Mouse (Mus musculus) right cerebral cortex, adult 2 months (tissue): Measurements from ENCODE around the gene Jak3.

Experiments
- DNase-seq, 2 experiments: peaks; one replicate each; pipeline ENCODE4 v3.0.0; 2021 to 2022; ENCODE audit warnings: low spot score in 2 of 2

The Jak3 gene

DNA sequence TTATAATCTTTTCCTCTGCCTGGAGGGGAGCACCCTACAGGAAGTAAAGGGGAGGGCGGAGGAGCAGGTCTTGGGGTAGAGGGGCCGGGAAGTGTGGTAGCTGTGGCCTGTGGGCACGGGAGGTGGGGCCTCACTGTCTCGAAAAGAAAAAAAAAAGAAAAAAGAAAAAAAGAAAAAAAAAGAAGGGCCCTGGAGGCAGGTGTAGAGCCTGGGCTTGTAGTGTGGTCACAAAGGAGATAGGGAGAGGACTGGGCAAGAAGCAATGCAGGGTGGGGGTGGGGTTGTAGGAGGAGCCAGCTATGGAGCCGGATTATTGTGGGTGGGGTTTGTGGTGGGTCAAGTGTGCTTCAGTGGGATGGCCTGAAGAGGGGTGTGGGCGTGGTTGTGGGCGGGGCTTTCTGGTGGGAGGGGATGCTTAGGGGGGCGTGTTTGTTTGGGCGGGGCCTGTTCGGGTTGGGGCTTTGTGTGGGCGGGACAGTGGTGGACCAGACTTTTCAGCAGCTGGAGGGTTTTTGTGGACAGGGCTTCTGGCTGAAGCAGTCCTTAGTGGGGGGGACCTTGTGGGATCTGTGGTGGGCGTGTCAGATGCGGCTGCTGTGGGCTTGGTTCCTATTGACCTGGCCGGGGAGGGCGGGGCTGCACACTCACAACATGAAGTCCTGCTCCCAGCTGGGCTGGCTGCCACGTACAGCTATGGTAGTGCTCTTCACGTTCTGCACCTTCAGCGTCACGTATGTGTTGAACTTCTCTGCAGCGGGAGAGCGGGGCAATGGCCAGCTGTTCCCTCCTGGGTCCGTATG is 10.6 kb upstream of the Jak3 start:
- DNase-seq, result no peak

- DNase-seq, result no peak
Observed at GRCm38 (mm10) chr8:71666855-71667254, 9.2 kb upstream of the Jak3 start.

DNA sequence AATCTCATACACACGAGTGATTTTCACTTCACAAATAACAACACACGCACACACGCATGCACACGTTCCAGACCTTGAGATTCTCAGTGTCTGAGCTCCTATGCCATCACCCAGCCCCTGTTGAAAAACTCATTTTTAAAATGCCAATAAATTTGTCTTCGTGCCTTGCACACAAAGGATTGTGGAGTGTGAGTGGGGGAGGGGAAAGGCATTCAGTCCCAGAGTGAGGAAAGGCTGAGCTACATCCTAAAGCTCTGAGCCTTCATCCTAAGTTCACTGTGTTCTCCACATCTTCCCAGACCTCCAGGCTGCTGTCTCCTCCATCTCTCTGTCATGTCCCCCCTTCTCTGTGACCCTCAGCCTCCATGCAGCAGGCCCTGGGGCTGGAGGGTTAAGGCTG is 8.8 kb upstream of the Jak3 start:
- no peak for DNase-seq

DNA sequence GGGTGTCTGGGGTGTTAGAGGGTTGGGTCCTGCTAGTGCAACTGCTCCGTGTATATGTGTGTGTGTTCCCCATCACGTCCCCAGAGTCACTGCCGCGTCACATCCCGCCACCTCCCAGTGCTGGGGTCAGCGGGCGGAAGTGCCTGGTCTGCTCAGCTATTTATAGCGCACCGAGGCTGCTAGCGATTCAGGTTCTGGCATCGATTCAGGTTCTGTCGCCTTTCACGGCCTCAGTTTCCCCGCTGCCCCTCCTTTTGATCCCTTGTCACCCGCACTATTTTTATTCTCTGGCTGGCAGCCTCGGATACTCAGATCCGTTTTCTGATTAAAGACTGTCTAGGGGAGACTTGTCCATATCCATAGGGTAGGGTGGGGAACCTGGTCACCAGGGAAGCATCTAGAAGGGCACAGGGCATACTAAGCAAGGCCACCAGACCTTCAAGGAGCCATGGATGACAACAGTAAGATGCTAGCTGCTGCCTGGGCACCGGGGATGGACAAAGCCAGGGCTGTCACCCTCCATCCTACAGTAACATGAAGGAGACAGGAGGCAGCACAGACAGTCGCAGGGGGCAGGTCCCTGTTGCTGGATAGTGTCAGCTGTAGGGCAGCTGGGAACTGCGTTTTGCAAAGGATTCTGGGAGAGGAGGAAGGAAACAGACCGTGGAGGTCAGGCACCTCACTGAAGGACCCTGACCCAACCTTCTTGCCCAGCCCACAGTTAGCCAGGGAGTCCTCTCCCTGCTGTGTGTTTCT is 7.7 kb upstream of the Jak3 start:
- peak; percentile 29 to 52 for DNase-seq

DNA sequence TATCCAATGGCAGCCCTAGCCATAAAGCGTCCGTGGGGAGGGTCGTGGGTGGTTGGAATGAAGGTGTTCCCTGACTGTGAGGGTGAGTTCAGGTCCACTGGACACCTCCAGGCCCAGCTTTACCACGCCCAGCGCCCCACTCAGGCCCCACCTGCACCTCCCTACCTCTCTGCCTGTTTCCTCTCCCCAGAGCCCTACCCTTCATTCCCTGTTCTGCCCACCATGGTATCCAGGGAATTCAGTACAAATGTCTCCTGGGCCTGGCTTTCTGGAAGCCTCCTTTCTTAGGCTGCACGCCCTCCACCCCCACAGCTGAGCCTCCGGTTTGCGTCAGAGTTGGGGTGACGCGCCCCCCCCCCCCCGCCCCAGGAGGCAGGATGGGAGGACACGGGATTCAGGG is 5.9 kb upstream of the Jak3 start:
- peak in 1 of 2 experiments; percentile 56 for DNase-seq

GRCm38 (mm10) chr8:71670621-71671548 is 5.2 kb upstream of the Jak3 start:
- peak; percentile 72 to 78 for DNase-seq

GRCm38 (mm10) chr8:71671549-71671965 is 4.5 kb upstream of the Jak3 start, which contains the start of gene Unc13a:
Gene Unc13a (minus strand): TSS chr8:71671757.
- DNase-seq, result peak; percentile 91 to 92

DNA sequence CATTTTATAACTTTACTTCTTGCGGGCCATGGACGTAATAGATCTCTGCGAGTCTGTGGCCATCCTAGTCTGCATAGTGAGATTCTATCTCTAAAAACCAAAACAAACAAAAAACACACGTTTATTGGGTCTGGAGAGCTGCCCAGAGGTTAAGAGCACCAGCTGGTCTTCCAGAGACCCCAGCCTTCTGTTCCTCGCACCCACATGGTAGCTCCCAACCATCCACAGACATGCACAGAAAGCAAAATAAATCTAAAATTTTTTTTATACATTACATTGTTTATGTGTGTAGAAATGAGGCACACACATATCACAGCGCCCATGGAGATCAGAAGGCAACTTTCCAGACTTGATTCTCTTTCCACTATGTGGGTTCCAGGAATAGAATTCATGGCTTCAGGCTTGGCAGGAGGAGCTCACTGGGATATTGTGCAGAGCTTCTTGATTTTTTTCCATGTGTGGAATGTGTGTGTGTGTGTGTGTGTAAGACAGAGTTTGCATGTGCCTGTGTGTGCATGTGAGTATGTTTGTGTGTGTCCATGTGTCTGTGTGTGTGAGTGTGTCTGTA is 3.8 kb upstream of the Jak3 start:
- DNase-seq, result no peak

DNA sequence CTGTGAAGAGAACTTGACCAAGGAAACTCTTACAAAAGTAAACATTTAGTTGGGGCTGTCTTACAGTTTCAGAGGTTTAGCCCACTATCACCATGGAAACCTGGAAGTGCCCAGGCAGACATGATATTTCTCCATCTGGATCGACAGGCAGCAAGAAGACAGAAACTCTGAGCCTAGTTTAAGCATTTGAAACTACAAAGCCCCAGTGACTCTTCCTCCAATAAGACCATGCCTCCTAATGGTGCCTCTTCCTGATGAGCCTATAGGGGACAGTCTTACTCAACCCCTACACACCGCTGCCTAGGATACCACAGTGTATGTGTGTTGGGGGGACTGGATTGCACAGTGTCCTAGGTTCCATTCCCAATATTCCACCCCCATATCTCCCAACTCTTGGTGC is 2.0 kb upstream of the Jak3 start:
- DNase-seq, result no peak

DNA sequence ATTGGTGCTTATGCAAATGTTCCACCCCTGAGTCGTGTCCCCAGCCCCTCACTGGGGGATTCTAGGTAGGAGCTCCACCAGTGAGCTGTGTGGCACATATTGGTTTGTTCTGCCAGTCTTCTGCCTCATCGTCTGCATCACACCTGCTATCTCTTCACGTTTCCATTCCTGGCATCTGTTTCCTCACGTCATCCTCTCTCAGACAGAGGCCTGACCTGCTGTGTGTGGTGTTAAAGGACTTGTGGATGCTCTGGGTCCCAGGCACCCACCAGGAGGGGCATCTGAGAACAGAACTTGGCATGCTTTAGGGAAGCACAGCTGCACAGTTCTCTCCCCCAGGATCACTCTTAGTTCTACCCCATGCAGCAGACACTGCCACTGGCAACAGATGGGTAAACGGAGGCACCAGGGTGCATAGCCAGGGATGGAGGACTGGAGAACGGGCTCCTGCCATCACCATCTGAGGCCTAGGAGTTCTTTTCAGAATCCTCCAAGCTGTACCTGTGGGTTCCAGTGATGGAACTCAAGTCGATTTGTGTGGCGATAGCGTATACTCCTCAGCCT is 558 bp upstream of the Jak3 start:
- no peak for DNase-seq

DNA sequence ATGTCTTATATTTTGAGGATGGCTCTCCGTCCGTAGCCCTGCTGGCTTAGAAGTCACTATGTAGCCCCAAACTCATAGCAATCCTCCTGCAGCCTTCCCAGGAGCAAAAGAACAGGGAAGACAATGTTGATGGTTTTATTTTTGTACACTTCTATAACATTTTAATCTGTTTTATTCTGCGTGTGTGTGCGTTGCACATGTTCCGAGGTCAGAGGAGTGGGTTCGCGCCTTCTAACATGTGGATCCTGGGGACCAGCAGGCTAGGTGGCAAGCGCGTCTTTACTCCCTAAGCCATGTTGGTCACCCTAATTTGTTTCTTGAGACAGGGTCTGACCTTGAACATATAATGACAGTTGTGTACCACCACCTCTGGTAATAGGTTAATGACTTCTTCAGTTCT is 707 bp downstream of the Jak3 start:
- no peak for DNase-seq

DNA sequence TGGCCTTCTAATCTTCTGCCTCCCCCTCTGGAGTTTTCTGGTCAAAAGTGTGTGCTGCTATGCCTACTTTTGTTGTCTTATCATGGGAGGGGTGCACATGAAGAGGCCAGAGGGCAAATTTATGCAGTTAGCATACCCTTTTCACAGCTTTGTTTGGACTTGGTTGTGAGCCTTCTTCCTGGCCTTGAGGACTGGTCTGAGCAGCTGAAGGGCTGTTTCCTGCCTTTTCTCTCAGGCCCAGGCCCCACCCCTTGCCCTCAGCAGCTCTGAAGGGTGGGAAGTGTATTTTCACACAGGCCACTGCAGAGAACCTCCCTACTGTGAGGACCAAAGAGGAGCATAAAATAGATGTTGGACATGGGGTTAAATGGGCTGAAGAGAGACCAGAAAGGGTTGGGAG is 1.5 kb downstream of the Jak3 start:
- DNase-seq, result no peak

DNA sequence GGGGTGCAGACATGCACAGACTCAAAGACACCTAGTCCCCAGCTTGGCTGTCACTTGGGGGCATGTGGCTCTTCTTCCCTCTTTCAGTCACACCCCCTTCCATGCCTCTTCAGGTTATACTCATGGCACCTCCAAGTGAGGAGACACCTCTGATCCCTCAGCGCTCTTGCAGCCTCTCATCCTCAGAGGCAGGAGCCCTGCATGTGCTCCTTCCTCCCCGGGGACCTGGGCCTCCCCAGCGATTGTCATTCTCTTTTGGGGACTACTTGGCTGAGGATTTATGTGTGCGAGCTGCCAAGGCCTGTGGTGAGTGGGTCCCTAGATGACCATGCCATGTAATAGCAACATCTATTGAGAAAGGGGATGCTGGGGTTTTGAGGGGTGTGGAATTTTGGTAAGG is 2.1 kb downstream of the Jak3 start:
- no peak for DNase-seq

GRCm38 (mm10) chr8:71679116-71679515 is 3.0 kb downstream of the Jak3 start:
- no peak for DNase-seq

- DNase-seq, result no peak
Observed at GRCm38 (mm10) chr8:71679550-71680168, 3.6 kb downstream of the Jak3 start.

DNA sequence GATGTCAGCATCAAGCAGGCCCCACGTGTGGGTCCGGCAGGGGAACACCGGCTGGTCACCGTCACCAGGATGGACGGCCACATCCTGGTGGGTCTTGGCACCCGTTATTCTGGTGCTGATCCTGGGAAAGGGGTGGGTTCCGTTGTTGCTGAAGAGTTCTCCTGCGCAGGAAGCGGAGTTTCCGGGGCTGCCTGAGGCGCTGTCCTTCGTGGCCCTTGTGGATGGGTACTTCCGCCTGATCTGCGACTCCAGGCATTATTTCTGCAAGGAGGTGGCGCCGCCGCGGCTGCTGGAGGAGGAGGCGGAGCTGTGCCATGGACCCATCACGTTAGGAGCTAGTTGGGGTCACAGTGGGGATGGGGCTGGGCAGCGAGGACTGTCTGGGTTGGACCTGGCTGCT is 4.4 kb downstream of the Jak3 start:
- DNase-seq, result no peak

- DNase-seq, result no peak
Observed at GRCm38 (mm10) chr8:71681369-71681915, 5.3 kb downstream of the Jak3 start.

- DNase-seq, result no peak
Observed at GRCm38 (mm10) chr8:71682832-71683231, 6.7 kb downstream of the Jak3 start.

- no peak for DNase-seq
Observed at GRCm38 (mm10) chr8:71684701-71685100, 8.6 kb downstream of the Jak3 start.

DNA sequence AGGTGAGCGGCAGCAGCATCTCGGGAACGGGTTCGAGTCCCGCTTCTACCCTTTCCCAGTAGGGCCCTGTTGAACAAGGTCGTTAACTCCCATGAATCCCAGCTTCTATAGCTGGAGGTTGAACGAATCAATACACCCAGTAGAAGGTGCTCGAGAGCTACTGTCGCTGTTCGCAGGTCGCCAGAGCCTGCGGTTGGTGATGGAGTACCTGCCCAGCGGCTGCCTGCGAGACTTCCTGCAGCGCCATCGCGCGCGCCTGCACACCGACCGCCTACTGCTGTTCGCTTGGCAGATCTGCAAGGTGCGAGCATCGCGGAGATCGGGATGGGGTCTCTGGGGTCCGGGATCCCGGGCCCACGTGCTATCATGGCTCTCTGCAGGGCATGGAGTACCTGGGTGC is 9.5 kb downstream of the Jak3 start:
- DNase-seq, result no peak
